Comparison of ENCODE assay signal across 9 mouse cellular contexts in the genomic region with DNA sequence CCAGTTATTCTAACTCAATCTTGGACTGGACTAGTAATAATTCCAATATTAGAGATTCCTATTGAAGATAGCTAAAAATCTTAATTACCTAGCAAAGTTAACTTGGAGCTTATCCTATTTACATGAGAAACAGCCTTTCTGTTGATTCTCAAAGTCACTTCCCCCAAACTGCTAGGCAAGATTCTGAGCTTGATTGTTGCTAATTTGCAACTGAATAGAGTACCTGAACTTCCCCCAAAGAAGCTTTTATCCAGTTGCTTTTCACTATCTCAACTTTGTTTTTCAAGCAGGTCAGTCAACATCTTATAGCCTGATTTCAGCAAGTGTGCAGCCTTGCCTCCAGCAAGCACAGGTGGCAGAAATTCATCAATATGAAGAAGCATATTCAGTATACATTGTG. TPM values are rescaled to one million over a fixed set of nuclear protein-coding genes. Genes with fewer than 3 reads are reported as not detected.
"Had no signal": no experiment of that assay in that cellular context is flagged by ENCODE, and none has a peak within 500 bp of the region (broad histone marks: within the 10 kb centered on the region; RNA-seq: fewer than 3 reads in every experiment).

No protein-coding gene starts in this region.

RNA-seq across cellular contexts. Expression of gene Pglyrp3, which starts 50.5 kb away (rescaled TPM):
- total RNA-seq: neutrophil, adult 5-6 weeks had no signal
- polyA plus RNA-seq: neural tube, embryonic 13.5 days; neural tube, embryonic 14.5 days; neural tube, embryonic 15.5 days; small intestine, adult 2 months; spleen, adult 2 months; stomach, embryonic 14.5 days; thymus, postnatal 0 days; urinary bladder, adult 2 months had no signal
